Mouse (Mus musculus) heart, adult 18-20 months (tissue): ENCODE data around the gene Gm7879. TPM values are rescaled to one million over a fixed set of nuclear protein-coding genes. Genes with fewer than 3 reads are reported as not detected.
"Not testable (repeated sequence)": the region's sequence is repeated elsewhere in the genome, so short reads cannot be mapped to it uniquely, and the experiment has no call there.

ENCODE experiments used
- DNase-seq, 2 experiments: peaks; one replicate each; pipeline ENCODE4 v3.0.0; 2021 to 2022; ENCODE audit warnings: mixed read lengths in 1 of 2
- long read RNA-seq, 2 experiments: library from polyadenylated mRNA; stranded (forward); transcript quantifications; one replicate each; pipeline ENCODE4 v2.0.0; 2021
- total RNA-seq, 2 experiments: library from RNA; stranded (reverse); gene quantifications; 2 replicates each; pipeline ENCODE4 v1.2.3; 2021

Gene Gm7879
- 1 to 10 TPM; 4.6 to 7.9 TPM for total RNA-seq
- long read RNA-seq, experiment 1, transcript Gm7879-201 (1 exons, 774 nt) = major isoform, 8 of 8 reads
- long read RNA-seq, experiment 1, partial matches to known transcripts = 0 of 8 reads
- long read RNA-seq, experiment 1, other reads (novel, unspliced or antisense) = 0 of 8 reads
- long read RNA-seq, experiment 2, partial matches to known transcripts = 0 of 3 reads
- long read RNA-seq, experiment 2, other reads (novel, unspliced or antisense) = 0 of 3 reads

DNA sequence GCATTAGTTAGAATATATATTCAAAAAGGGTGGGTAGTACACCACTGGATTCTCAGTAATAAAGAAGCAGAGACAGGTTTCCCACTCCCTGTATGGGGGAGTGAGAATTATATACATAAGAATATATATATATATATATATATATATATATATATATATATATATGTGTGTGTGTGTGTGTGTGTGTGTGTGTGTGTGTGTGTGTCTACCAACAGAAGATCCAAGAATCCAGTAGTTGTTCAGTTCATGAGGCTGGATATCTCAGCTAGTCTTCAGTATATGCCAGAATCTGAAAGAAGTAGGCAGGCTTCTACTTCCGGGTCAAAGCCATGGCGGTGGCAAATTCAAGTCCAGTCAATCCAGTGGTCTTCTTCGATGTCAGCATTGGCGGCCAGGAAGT is at the start of gene Gm7879:
TSS of gene Gm7879 (plus strand) at position 301 of the 400 bp plus-strand sequence.
- DNase-seq = not testable (repeated sequence)

DNA sequence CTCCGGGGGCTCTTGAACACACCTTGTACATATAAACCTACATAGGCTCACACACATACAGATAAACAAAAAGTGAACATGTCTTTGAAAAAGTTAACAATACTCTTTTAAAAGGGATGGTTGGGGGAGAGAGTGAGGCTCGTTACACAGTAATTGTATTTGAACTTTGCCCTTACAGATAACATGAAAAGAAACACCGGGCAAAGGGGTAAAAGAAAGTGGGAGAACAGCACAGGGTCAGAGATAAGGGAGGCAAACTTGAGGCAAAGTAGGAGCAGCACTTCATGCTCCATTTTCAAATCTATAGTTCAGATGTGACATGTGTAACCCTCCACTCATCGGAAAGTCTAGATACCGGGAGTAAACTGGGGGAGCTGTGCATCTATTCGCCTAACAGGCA is 49.3 kb upstream of the Gm7879 start:
- DNase-seq = no peak

DNA sequence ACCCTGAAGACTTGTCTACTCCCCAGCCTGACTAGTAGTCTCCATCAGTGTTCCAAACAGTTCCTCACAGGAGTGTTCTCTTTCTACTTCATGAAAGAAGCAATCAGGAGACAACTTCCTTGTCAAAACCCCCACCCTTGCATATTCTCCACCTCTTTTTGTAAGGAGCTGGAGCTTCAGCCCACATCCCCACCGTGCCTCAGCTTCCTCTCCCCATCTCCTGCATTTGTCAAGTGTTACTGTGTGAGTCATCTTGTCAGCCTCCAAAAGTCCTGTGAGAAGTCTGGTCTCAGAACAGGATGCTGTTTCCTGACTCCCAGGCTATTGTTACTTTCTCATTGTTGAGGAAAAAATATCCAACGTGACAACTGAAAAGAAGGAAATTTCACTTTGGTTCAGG is 47.6 kb upstream of the Gm7879 start:
- peak in 1 of 2 experiments; percentile 33 for DNase-seq

- no peak for DNase-seq
Measured at GRCm38 (mm10) chr5:43868253-43868652, 44.7 kb upstream of the Gm7879 start, which contains the start of gene Cd38. Gene Cd38, plus strand, starts transcription at chr5:43868553.

DNA sequence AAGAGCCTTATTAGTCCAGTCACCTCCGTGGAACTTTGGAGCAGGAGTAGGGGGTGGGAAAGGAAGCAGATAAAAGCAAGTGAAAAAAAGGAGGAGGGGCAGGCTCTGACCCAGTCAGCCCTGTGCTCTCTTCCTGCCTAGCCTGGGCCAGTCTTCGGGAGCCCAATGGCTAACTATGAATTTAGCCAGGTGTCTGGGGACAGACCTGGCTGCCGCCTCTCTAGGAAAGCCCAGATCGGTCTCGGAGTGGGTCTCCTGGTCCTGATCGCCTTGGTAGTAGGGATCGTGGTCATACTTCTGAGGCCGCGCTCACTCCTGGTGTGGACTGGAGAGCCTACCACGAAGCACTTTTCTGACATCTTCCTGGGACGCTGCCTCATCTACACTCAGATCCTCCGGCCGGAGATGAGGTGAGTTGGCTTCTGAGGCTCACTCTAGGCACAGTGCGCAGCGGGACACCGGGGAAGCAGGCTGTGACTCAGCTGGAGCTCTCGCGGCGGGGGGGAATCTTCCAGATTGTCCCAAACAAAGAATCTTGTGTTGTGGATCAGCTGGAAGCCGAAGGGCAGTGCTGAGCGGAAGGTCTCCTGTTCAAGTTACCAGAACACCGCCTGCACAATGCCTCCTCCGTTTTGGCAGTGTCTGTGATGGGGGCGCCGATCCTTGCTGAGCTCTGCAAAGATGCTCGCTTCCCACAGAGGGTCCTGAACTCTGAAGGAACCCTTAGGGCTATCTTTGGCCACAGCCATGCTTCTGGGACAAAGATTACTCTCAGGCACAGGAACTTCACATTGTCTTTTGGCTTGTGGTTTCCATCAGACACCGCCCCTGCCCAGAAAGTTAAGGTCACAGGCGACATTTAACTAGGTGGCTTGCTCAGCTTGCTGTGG is 44.0 kb upstream of the Gm7879 start:
- peak; percentile 64 to 66 for DNase-seq

DNA sequence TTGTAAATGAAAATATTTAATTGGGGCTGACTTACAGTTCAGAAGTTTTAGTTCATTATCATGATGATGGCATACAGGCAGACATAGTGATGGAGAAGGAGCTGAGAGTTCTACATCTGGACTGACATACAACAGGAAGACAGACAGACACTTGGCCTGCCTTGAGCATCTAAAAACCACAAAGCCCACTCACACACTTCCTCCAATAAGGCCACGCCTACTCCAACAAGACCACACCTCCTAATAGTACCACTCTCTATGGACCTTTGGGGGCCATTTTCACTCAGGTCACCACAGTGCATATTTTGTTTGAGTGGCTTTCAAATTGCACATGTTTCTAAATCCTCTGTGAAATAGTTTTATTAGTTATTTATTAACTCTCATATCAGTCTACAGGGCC is 41.1 kb upstream of the Gm7879 start:
- DNase-seq = no peak

DNA sequence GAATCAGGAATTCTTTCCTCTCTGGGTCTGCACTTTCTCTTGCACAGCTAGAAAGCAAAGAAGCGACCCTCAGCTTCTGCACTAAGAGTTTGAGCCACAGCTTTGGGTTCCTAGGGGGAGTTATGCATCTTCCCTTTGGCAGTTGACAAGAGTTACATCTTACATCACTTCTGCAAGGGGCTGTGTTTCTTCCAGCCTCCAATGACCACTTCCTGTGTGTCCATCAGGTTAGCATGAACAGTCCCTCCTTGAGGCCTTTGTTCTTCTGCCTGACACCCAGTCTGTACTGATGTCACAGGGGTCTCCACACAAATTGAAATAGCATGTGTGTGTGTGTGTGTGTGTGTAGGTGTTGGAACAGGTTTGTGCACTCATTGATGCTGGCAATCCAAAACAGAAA is 40.3 kb upstream of the Gm7879 start:
- no peak for DNase-seq

DNA sequence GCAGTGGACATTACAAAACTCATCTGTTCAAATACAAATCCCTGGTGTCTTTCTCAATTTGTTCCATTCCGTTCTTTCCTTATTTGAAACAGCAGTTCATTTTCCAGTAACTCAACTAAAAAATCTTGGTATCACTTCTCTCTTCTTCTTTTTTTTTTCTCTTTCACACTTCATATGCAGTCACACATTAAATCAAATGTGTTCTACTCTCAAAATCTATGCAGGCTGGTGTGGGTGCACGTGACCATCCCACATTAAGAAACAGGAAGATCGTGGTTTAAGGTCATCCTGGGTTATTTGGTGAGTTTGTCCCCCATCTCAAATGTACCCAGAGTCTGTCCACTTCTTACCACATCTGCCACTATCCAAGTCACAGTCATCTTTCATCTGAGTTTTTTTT is 30.9 kb upstream of the Gm7879 start:
- peak in 1 of 2 experiments; percentile 44 for DNase-seq

DNA sequence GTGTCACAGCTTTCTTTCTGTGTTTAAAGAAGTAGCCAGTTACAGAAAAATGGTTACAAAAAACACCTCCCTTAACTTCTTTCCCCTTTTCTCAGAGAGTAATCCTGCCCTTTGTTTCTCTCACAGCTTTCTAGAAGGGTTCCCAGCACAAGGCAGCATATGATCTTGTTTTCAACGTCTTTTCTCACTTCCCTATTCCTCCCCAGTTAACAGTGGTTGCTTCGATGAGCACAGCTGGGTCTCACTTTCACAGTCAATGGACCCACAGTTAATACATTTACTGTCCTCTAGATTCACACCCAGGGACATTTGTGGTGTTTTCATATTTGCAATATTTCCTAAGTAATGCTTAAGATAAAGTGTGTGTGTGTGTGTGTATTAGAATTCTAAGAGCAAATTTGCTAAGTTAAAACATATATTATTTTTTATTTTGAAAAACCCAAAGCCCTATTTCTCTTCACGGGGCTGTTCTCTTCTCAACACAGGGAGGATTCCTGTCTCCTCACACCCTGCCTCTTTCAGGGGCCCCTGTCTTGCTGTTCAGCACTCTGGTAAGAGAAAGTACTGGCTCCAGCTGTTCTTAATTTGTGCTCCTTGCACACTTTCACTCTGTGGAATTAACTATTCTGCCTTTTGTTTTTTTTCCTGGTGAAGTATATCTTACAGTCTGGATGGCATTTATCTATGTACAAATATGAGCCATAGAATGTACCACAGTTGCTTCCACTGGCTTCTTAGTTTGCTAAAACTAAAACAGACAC is 27.7 kb upstream of the Gm7879 start:
- DNase-seq = peak in 1 of 2 experiments; percentile 41

- peak; percentile 30 to 36 for DNase-seq
Measured at GRCm38 (mm10) chr5:43892386-43892785, 20.6 kb upstream of the Gm7879 start.

- peak; percentile 52 to 56 for DNase-seq
Measured at GRCm38 (mm10) chr5:43894113-43894512, 18.8 kb upstream of the Gm7879 start.

DNA sequence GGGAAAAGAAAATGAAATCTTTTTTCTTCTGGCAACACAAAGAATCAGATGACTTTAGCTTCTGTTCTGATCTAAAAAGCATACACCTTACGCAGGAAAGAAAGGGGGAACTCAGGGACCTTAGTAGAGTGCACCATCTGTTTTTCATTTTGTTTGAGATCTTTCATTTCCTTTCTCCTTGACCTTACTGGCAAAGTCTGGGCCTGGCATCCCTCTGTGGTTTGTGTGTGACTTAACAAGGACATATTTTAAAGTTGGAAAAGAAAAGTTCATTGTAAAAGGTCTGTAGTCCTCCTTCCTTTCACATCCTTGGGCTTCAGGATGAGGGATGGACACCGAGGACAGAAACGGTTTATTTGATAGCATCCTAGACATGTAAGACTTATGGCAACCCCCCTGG is 17.0 kb upstream of the Gm7879 start:
- no peak for DNase-seq

GRCm38 (mm10) chr5:43904685-43905084 is 8.3 kb upstream of the Gm7879 start:
- no peak for DNase-seq

DNA sequence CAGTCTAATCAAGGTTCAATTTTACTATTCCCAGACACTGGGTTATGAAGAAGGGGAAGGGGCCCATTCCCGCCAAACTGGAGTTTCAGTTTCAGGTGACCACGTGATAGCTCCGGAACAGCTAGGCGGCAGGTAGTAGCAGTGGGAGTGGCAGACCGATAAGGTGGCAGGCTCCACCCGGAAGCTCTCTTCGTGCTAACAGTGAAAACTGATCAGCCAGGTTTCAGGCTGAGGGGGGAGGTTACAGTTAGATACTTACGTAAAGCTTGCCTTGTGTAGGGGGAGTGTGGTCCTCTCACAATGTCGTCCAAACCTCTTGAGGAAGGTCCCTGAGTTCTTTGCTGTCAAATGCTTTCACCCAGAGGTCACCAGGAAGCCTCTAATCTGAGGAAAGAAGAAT is 3.7 kb upstream of the Gm7879 start:
- DNase-seq = no peak

GRCm38 (mm10) chr5:43910006-43910405 is 2.9 kb upstream of the Gm7879 start:
- DNase-seq = no peak

- DNase-seq = no peak
Measured at GRCm38 (mm10) chr5:43915261-43915886, 2.4 kb downstream of the Gm7879 start.

DNA sequence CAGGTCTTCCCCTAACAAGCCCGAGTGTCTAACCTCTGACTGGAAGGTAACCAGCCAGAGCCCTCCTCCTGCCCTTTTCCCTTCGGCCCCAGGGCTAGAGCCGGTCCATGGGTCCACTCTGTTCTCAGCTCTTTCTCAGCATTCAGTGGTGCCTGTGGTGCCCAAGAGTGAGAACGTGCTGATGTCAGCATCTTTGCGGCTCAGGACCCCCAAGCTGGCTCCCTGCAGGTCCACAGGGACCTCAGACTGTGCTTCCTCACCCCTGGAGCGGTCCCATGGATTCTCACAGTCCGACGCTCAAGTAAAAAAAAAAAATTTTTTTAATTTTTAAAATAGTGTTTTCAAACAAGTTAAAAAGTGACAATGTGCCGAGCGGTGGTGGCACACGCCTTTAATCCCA is 8.9 kb downstream of the Gm7879 start:
- DNase-seq = no peak

GRCm38 (mm10) chr5:43923933-43924332 is 11.0 kb downstream of the Gm7879 start:
- DNase-seq = peak; percentile 41 to 77

- DNase-seq = no peak
Measured at GRCm38 (mm10) chr5:43927729-43928128, 14.8 kb downstream of the Gm7879 start.

DNA sequence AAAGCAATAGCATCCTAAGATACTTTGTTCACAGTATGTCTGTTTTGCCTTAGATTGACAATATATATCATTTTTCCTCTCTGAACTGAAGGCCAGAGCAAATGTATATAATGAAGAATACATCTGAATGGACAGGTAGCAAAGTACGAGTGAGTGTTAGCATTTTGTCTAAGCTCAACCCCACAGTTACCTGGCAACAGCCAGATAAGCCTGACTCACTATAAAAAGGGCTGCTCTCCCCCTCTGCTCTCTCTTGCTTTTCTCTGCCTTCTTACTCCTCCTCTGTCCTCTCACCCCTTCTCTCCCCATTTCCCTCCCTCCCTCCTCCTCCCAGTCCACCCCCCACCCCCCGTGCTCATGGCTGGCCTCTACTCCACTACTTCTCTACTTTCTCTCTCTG is 20.3 kb downstream of the Gm7879 start:
- no peak for DNase-seq

DNA sequence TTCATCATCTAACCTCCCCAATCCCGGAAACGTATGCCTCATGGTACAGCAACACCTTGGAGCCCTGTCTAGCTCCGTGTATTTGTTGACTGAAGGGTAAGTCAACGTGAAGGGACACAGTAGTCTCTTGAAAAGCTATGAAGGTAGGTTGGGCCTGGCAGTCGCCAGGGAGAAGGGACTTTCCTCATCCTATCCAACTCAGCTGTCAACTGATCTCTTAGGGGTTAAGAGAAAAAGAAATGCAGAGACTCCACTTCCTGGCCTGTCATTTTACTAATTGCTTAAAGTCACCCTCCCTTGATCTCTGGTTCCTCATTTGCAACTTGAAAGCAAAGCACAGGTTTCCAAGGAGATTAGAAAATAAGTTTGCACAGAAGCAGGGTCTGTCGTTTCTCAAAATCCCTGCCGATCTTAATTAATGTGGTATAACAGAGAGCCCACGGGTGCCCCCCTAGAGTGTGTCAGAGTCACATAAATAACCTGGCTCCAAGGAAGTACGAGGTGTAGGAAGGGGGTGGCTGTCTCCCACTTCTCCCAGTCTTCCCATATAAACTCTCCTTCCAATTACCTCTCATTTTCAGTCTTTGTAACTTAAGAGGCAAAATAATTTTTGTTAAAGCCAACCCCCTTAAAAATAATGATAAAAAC is 34.5 kb downstream of the Gm7879 start:
- no peak for DNase-seq
